Mouse (Mus musculus): ENCODE results near the gene Gm12355. TPM values are rescaled to one million over a fixed set of nuclear protein-coding genes. Genes with fewer than 3 reads are reported as not detected.

Gm12355 gene
- polyA plus RNA-seq, 1 experiment from 2014 or later, result 0.92 TPM

- no peak for TF ChIP-seq CTCF (IDR thresholded peaks at IDR 0.05; ENCODE audit: low read depth)
- Histone ChIP-seq H3K4me1 (replicated peaks; ENCODE audit: insufficient read depth, low read length) (peaks cover 33% of the 10 kb centered on the region), H3K4me2 (ENCODE audit: low read length) (no peak overlapping the region), H3K36me3 (ENCODE audit: insufficient read depth, low read length) (peaks cover 19% of the 10 kb centered on the region; the same call in 1 of the 2 replicates), H3K27ac (no peak overlapping the region), H3K4me3 (replicated peaks; ENCODE audit: low read depth, low read length) (no peak overlapping the region), H3K9me3 (replicated peaks; ENCODE audit: low read length) (no peaks in the 10 kb centered on the region), H3K9ac (ENCODE audit: low read depth, low read length) (no peak overlapping the region; the same call in 1 of the 2 replicates), H3K27me3 (ENCODE audit: insufficient read depth, low read length) (no peaks in the 10 kb centered on the region)
- 92% methylated on average over 6 of the region's 6 CpGs for WGBS
- ATAC-seq (replicated peaks; ENCODE audit: low FRiP score, low read depth), result no peak
- no peak for DNase-seq (ENCODE audit: low spot score)
Measured at GRCm38 (mm10) chr11:98584629-98585177, 40.8 kb downstream of the Gm12355 start.

- 59% methylated on average over 1 of the region's 1 CpGs for WGBS
- peaks cover 19% of the 10 kb centered on the region; the same call in 1 of the 2 replicates for H3K36me3 ChIP-seq (ENCODE audit: insufficient read depth, low read length)
- H3K4me1 ChIP-seq (replicated peaks; ENCODE audit: insufficient read depth, low read length), result peaks cover 32% of the 10 kb centered on the region
- TF ChIP-seq CTCF (IDR thresholded peaks at IDR 0.05; ENCODE audit: low read depth), result no peak
- H3K9ac ChIP-seq (ENCODE audit: low read depth, low read length), result no peak overlapping the region
- no peak overlapping the region for H3K27ac ChIP-seq
- ATAC-seq (replicated peaks; ENCODE audit: low FRiP score, low read depth) (no peak), DNase-seq (ENCODE audit: low spot score) (no peak)
- H3K4me2 ChIP-seq (ENCODE audit: low read length), result no peak overlapping the region
- no peak overlapping the region for H3K4me3 ChIP-seq (replicated peaks; ENCODE audit: low read depth, low read length)
- H3K9me3 ChIP-seq (replicated peaks; ENCODE audit: low read length), result no peaks in the 10 kb centered on the region
- no peaks in the 10 kb centered on the region for H3K27me3 ChIP-seq (ENCODE audit: insufficient read depth, low read length)
Measured at GRCm38 (mm10) chr11:98584146-98584545, 41.3 kb downstream of the Gm12355 start.

GRCm38 (mm10) chr11:98583571-98583970 lies 41.9 kb downstream of the Gm12355 start:
- Histone ChIP-seq H3K27ac (no peak overlapping the region), H3K4me1 (replicated peaks; ENCODE audit: insufficient read depth, low read length) (peaks cover 26% of the 10 kb centered on the region), H3K9ac (ENCODE audit: low read depth, low read length) (no peak overlapping the region), H3K36me3 (ENCODE audit: insufficient read depth, low read length) (peaks cover 19% of the 10 kb centered on the region; the same call in 1 of the 2 replicates), H3K4me2 (ENCODE audit: low read length) (no peak overlapping the region), H3K27me3 (ENCODE audit: insufficient read depth, low read length) (no peaks in the 10 kb centered on the region), H3K4me3 (replicated peaks; ENCODE audit: low read depth, low read length) (no peak overlapping the region), H3K9me3 (replicated peaks; ENCODE audit: low read length) (no peaks in the 10 kb centered on the region)
- 80% methylated on average over 1 of the region's 3 CpGs for WGBS
- TF ChIP-seq CTCF (IDR thresholded peaks at IDR 0.05; ENCODE audit: low read depth), result peak; percentile 40; the same call in 1 of the 2 replicates
- ATAC-seq (replicated peaks; ENCODE audit: low FRiP score, low read depth), result no peak
- DNase-seq (ENCODE audit: low spot score), result no peak

- WGBS, result 96% methylated on average over 3 of the region's 3 CpGs
- no peak for DNase-seq (ENCODE audit: low spot score)
Measured at GRCm38 (mm10) chr11:98583265-98583552, 42.3 kb downstream of the Gm12355 start.

GRCm38 (mm10) chr11:98582551-98583264 lies 42.8 kb downstream of the Gm12355 start:
- H3K36me3 ChIP-seq (ENCODE audit: insufficient read depth, low read length), result peaks cover 19% of the 10 kb centered on the region; the same call in 1 of the 2 replicates
- no peak overlapping the region for H3K4me3 ChIP-seq (replicated peaks; ENCODE audit: low read depth, low read length)
- no peaks in the 10 kb centered on the region for H3K9me3 ChIP-seq (replicated peaks; ENCODE audit: low read length)
- H3K27me3 ChIP-seq (ENCODE audit: insufficient read depth, low read length), result no peaks in the 10 kb centered on the region
- peaks cover 18% of the 10 kb centered on the region for H3K4me1 ChIP-seq (replicated peaks; ENCODE audit: insufficient read depth, low read length)
- no peak overlapping the region for H3K27ac ChIP-seq
- TF ChIP-seq CTCF (IDR thresholded peaks at IDR 0.05; ENCODE audit: low read depth), result no peak
- ATAC-seq (replicated peaks; ENCODE audit: low FRiP score, low read depth) (no peak), DNase-seq (ENCODE audit: low spot score) (no peak)
- WGBS, result 90% methylated on average over 12 of the region's 12 CpGs
- H3K9ac ChIP-seq (ENCODE audit: low read depth, low read length), result no peak overlapping the region
- H3K4me2 ChIP-seq (ENCODE audit: low read length), result no peak overlapping the region

More at GRCm38 (mm10) chr11:98583265-98583552, 42.3 kb downstream of the Gm12355 start:
- H3K4me3 ChIP-seq (replicated peaks; ENCODE audit: low read depth, low read length), result no peak overlapping the region
- peaks cover 23% of the 10 kb centered on the region for H3K4me1 ChIP-seq (replicated peaks; ENCODE audit: insufficient read depth, low read length)
- H3K4me2 ChIP-seq (ENCODE audit: low read length), result no peak overlapping the region
- H3K9ac ChIP-seq (ENCODE audit: low read depth, low read length), result no peak overlapping the region
- peaks cover 19% of the 10 kb centered on the region; the same call in 1 of the 2 replicates for H3K36me3 ChIP-seq (ENCODE audit: insufficient read depth, low read length)
- H3K27ac ChIP-seq, result no peak overlapping the region
- H3K27me3 ChIP-seq (ENCODE audit: insufficient read depth, low read length), result no peaks in the 10 kb centered on the region
- TF ChIP-seq CTCF (IDR thresholded peaks at IDR 0.05; ENCODE audit: low read depth), result no peak
- no peak for ATAC-seq (replicated peaks; ENCODE audit: low FRiP score, low read depth)
- no peaks in the 10 kb centered on the region for H3K9me3 ChIP-seq (replicated peaks; ENCODE audit: low read length)

- Histone ChIP-seq H3K27ac (no peak overlapping the region), H3K36me3 (ENCODE audit: insufficient read depth, low read length) (peaks cover 19% of the 10 kb centered on the region; the same call in 1 of the 2 replicates), H3K27me3 (ENCODE audit: insufficient read depth, low read length) (no peaks in the 10 kb centered on the region), H3K4me2 (ENCODE audit: low read length) (no peak overlapping the region), H3K4me3 (replicated peaks; ENCODE audit: low read depth, low read length) (no peak overlapping the region), H3K9ac (ENCODE audit: low read depth, low read length) (no peak overlapping the region), H3K4me1 (replicated peaks; ENCODE audit: insufficient read depth, low read length) (peaks cover 14% of the 10 kb centered on the region), H3K9me3 (replicated peaks; ENCODE audit: low read length) (no peaks in the 10 kb centered on the region)
- ATAC-seq (replicated peaks; ENCODE audit: low FRiP score, low read depth) (no peak), DNase-seq (ENCODE audit: low spot score) (no peak)
- WGBS, result 89% methylated on average over 8 of the region's 8 CpGs
- no peak for TF ChIP-seq CTCF (IDR thresholded peaks at IDR 0.05; ENCODE audit: low read depth)
Measured at GRCm38 (mm10) chr11:98582030-98582388, 43.5 kb downstream of the Gm12355 start.
